Mouse (Mus musculus) heart, adult 2 months (tissue): ENCODE data around the gene Zfp618. TPM values are rescaled to one million over a fixed set of nuclear protein-coding genes. Genes with fewer than 3 reads are reported as not detected.

Experiments
- DNase-seq, 2 experiments: peaks; one replicate each; pipeline ENCODE4 v3.0.0; 2021
- H3K27ac ChIP-seq: fragments of 200-600 bp; 2 replicates; pipeline ENCODE4 v1.8.1; 2022
- H3K27me3 ChIP-seq: fragments of 200-500 bp; 2 replicates; pipeline ENCODE4 v1.6.1; 2012; ENCODE audit warnings: mild to moderate bottlenecking, low read length, inconsistent platforms, mixed read lengths; ENCODE audit not compliant: control insufficient read depth, insufficient read depth
- H3K36me3 ChIP-seq: fragments of 200-500 bp; 2 replicates; pipeline ENCODE4 v1.6.1; 2012; ENCODE audit warnings: low read length, inconsistent platforms; ENCODE audit not compliant: control insufficient read depth, insufficient read depth
- H3K4me1 ChIP-seq: fragments of 200-500 bp; 2 replicates; pipeline ENCODE4 v1.6.1; 2011; ENCODE audit warnings: low read length; ENCODE audit not compliant: control insufficient read depth, insufficient read depth
- H3K4me3 ChIP-seq: fragments of 200-600 bp; 2 replicates; pipeline ENCODE4 v1.8.1; 2022
- H3K79me2 ChIP-seq: fragments of 200-500 bp; replicated peaks from 2 replicates; pipeline ENCODE4 v1.6.1; 2012; ENCODE audit warnings: mild to moderate bottlenecking, inconsistent platforms, low read length, moderate library complexity, mixed read lengths; ENCODE audit not compliant: control insufficient read depth, insufficient read depth
- H3K9ac ChIP-seq: fragments of 200-500 bp; 2 replicates; pipeline ENCODE4 v1.6.1; 2012; ENCODE audit warnings: low read depth, mild to moderate bottlenecking, control low read depth, inconsistent platforms, low read length, mixed read lengths
- CTCF ChIP-seq: fragments of 200-600 bp; IDR thresholded peaks from 2 replicates; pipeline ENCODE4 v1.8.1; 2022; ENCODE audit warnings: antibody characterized with exemption, mild to moderate bottlenecking, moderate library complexity
- EP300 ChIP-seq: fragments of 200-500 bp; IDR thresholded peaks from 2 replicates; pipeline ENCODE4 v1.6.1; 2011; ENCODE audit warnings: low read depth, low read length, control low read depth; ENCODE audit not compliant: insufficient read depth
- POLR2A ChIP-seq: fragments of 200-500 bp; IDR thresholded peaks from 2 replicates; pipeline ENCODE4 v1.6.1; 2011; ENCODE audit warnings: mild to moderate bottlenecking, low read depth, low read length, control low read depth; ENCODE audit not compliant: insufficient read depth
- WGBS: fragments of 180-500 bp; shearing (Covaris S2); methylation state at CpG from one replicate; pipeline ENCODE4 v1.1.7; 2018; 5-methylcytosine and 5-hydroxymethylcytosine counted together
- intact Hi-C: fragments of 180-260 bp; cut with DNase I; formaldehyde crosslinking; loops from one replicate; pipeline ENCODE4 v1.15.1; 2025
- polyA plus RNA-seq: library from polyadenylated mRNA; depleted of rRNA; stranded (reverse); fragments of >200 nt; gene quantifications from 2 replicates; pipeline ENCODE4 v1.2.3, GENCODE M21; 2012
- total RNA-seq, 2 experiments: library from RNA; stranded (reverse); gene quantifications; 2 replicates each; pipeline ENCODE4 v1.2.3; 2021

Gene Zfp618
- total and polyA plus RNA-seq, 3 experiments = 0.25 to 2.2 (median 0.37) TPM

DNA sequence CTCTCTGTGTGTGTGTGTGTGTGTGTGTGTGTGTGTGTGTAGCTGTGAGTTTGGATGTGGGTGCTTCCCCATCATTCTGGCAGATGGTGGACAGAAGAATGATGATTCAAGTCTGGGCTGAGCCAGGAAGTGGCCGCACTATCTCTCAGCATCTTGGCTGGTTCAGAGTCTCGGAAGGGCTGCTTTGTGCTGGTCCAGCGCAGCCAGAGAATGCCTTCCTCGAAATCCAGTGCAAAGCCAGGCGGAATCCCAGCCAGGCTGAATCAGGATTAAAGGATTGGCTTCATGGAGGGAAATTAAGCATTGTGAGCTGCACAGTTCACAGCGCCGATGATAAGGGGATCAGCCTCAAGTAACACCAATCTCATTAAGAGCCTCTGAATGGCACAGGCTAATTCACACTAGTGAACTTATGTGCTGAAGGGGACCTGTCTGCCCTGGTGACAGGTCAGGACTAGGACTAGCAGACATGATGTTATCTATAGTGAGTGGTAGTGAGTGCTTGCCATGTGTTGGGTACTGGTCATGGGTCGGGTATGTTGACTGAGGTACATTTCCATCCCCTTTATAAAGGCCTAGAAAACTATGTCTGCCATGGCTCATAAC is 159.6 kb downstream of the Zfp618 start:
- Histone ChIP-seq H3K9ac (no peak overlapping the region), H3K27ac (no peak overlapping the region), H3K27me3 (no peaks in the 10 kb centered on the region), H3K4me1 (no peaks in the 10 kb centered on the region), H3K79me2 (no peaks in the 10 kb centered on the region), H3K36me3 (no peaks in the 10 kb centered on the region), H3K4me3 (no peak overlapping the region)
- peak in 1 of 2 experiments; percentile 8 for DNase-seq
- intact Hi-C loops = no loop called here
- TF ChIP-seq EP300 = no peak
- TF ChIP-seq POLR2A = no peak
- TF ChIP-seq CTCF = no peak
- 74% methylated on average over 8 of the region's 8 CpGs for WGBS

DNA sequence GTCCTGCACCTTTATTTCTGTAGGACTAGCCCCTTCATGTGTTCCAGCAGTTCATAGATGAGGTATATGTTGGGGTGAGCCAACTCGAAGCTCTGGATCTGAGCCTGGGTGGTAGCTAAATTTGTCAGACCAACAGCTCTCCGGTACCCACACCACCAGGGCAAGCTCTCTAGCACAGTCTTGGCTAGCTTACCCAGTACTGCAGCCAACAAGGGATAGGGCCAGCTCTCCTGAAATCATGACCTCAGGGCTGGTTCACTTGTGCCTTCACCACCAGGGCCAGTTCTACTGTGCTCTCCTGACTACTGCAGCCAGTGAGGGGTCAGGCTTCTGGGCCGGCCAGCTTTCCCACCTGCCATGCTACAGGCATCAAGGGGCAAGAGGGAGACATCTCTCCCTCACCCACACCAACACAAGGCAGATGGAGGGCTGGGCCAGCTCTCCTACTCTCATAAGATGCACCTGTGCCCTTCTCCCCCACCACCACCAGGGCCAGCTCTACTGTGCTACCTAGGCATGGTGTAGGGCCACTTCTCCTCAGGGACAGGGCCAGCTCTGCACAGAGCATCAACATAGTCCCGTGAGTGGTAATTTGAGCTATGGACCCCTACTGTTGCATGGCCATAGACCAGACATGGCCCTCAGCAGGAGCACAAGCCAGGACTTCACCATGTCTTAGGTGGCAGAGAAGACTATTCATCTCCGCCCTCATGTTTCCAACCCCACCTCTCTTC is 164.7 kb downstream of the Zfp618 start:
- Histone ChIP-seq H3K27me3 (no peaks in the 10 kb centered on the region), H3K27ac (no peak overlapping the region), H3K4me3 (no peak overlapping the region), H3K36me3 (no peaks in the 10 kb centered on the region), H3K4me1 (peaks cover 3% of the 10 kb centered on the region; the same call in 1 of the 2 replicates), H3K79me2 (no peaks in the 10 kb centered on the region), H3K9ac (no peak overlapping the region)
- intact Hi-C loops = no loop called here
- 68% methylated on average over 5 of the region's 5 CpGs for WGBS
- peak; percentile 44 to 74 for DNase-seq
- TF ChIP-seq EP300 (0 out of 2 replicates have a peak, but pooled peaks have one; percentile 36), POLR2A (no peak), CTCF (peak; percentile 41)

DNA sequence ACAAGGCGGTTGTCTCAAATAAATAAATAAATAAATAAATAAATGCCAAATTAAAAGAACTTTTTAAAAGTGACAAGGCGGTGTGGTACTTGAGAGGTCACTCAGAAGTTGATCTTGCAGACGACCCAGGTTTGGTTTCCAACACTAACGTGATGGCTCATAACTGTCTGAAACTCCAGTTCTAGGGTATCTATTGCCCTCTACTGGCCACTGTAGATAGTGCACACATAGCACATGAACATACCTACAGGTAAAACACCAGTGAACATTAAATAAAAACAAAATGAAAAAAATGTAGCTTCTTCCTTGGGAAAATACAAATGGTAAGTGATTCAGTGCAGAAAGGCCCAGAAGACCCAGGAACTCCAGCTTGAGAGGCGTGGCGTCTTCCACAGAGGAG is 181.9 kb downstream of the Zfp618 start:
- H3K4me1 ChIP-seq = no peaks in the 10 kb centered on the region
- WGBS = 93% methylated on average over 6 of the region's 6 CpGs
- intact Hi-C loops = no loop called here
- TF ChIP-seq EP300 (no peak), CTCF (peak; percentile 12; the same call in 1 of the 2 replicates)
- H3K79me2 ChIP-seq = no peaks in the 10 kb centered on the region
- no peak for DNase-seq
- H3K36me3 ChIP-seq = no peaks in the 10 kb centered on the region
- H3K9ac ChIP-seq = no peak overlapping the region
- no peak overlapping the region for H3K27ac ChIP-seq
- H3K4me3 ChIP-seq = no peak overlapping the region
- no peaks in the 10 kb centered on the region for H3K27me3 ChIP-seq

DNA sequence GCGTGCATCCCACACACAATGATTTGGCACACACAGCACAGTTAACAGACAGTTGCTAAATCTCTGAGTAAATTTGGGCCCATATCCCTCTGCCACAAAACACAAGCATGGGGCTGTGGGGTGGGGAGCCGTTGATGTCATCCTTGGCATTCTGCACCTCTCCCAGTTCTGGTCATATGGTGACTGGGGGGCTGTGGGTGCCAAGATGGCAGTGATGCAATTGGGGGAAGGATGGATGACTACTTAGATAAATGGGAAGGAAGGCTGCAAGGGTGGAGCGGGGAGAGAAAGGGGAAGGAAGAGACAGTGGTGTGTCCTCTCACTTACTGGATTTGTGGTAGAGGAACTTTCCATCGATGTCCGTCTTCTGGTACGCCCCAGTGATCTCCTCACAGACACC is 185.8 kb downstream of the Zfp618 start:
- TF ChIP-seq EP300 = no peak
- no peak for TF ChIP-seq CTCF
- no peak for TF ChIP-seq POLR2A
- Histone ChIP-seq H3K27me3 (no peaks in the 10 kb centered on the region), H3K9ac (no peak overlapping the region), H3K27ac (no peak overlapping the region), H3K4me1 (no peaks in the 10 kb centered on the region), H3K4me3 (no peak overlapping the region), H3K79me2 (no peaks in the 10 kb centered on the region), H3K36me3 (no peaks in the 10 kb centered on the region)
- DNase-seq = no peak
- intact Hi-C loops = loop anchor here (5.0 kb wide), 1 partner anchor 41 kb away; no protein-coding TSS in a partner anchor
- WGBS = 84% methylated on average over 6 of the region's 6 CpGs

DNA sequence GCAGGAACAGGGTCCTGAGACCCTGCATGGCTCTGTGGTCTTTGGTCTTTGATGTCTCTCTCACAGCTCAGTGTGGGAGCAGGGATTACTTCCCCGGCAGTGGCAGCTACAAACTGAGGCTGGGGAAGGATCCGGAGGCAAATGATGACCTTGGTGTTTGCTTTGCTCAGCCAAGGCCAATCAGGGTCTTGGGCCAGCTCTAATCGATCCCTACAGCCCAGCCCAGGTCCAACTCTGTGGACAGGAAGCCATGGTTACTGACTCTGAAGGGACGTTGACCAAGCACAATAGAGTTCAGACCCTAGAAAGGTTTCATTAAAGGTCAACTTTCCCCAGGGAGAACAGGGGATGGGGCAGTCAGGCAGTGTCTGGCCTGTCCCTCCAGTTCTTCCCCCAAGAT is 188.7 kb downstream of the Zfp618 start:
- intact Hi-C loops = loop anchor here (5.0 kb wide), 1 partner anchor 38 kb away; no protein-coding TSS in a partner anchor
- no peaks in the 10 kb centered on the region for H3K36me3 ChIP-seq
- no peak for DNase-seq
- no peaks in the 10 kb centered on the region for H3K4me1 ChIP-seq
- no peak overlapping the region for H3K4me3 ChIP-seq
- WGBS = 50% methylated on average over 4 of the region's 4 CpGs
- no peaks in the 10 kb centered on the region for H3K27me3 ChIP-seq
- no peaks in the 10 kb centered on the region for H3K79me2 ChIP-seq
- H3K27ac ChIP-seq = no peak overlapping the region
- H3K9ac ChIP-seq = no peak overlapping the region
- TF ChIP-seq EP300 (no peak), POLR2A (no peak), CTCF (no peak)

DNA sequence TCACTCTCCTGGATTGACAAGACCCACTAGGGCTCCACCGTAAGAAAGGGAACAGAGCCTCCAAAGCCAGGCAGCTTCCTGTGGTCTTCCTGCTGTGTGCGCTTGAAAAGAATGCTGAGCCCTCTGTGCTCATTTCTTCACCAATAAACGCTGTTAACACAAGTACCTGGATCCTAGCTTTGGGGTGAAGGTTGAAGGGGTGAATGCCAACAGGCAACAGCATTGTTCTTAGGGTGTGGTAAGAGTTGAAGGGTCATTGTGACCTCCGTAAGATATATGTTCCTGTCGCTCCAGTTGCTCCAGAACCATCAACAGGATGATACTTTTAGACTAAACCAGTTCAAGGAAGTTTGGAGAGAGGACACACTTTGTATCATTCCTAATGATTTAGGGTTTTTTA is 189.3 kb downstream of the Zfp618 start, which contains the start of gene Ambp:
Gene Ambp, minus strand, starts transcription at position 101 of the 400 bp plus-strand sequence.
- Histone ChIP-seq H3K27me3 (no peaks in the 10 kb centered on the region), H3K27ac (no peak within 1 kb of the TSS), H3K79me2 (no peaks in the 10 kb centered on the region), H3K36me3 (no peaks in the 10 kb centered on the region), H3K9ac (no peak within 1 kb of the TSS), H3K4me1 (no peaks in the 10 kb centered on the region), H3K4me3 (no peak within 1 kb of the TSS)
- 66% methylated on average over 5 of the region's 5 CpGs for WGBS
- DNase-seq = no peak
- no peak for TF ChIP-seq EP300
- TF ChIP-seq CTCF = no peak
- TF ChIP-seq POLR2A = no peak
- intact Hi-C loops = loop anchor here (5.0 kb wide), 1 partner anchor 38 kb away; no protein-coding TSS in a partner anchor
